Mouse (Mus musculus) heart, embryonic 10.5 days (tissue): ENCODE data around the gene Jpt1. TPM values are rescaled to one million over a fixed set of nuclear protein-coding genes. Genes with fewer than 3 reads are reported as not detected.
A peak's percentile ranks its signal among the peaks of the same experiment; 100 is the strongest.
"Not testable (repeated sequence)": the region's sequence is repeated elsewhere in the genome, so short reads cannot be mapped to it uniquely, and the experiment has no call there.

Experiments used
- DNase-seq: peaks from one replicate; pipeline ENCODE4 v3.0.0-alpha.2; 2017; ENCODE audit warnings: low spot score
- H3K27ac ChIP-seq: fragments of 300-500 bp; sonication (generic); 2 replicates; pipeline ENCODE4 v1.5.1; 2016; ENCODE audit warnings: mild to moderate bottlenecking
- H3K27me3 ChIP-seq: fragments of 300-500 bp; sonication (generic); 2 replicates; pipeline ENCODE4 v1.6.1; 2016; ENCODE audit warnings: mild to moderate bottlenecking; ENCODE audit not compliant: poor library complexity, insufficient read depth, severe bottlenecking
- H3K36me3 ChIP-seq: fragments of 300-500 bp; sonication (generic); 2 replicates; pipeline ENCODE4 v1.6.1; 2016; ENCODE audit warnings: mild to moderate bottlenecking, moderate library complexity
- H3K4me1 ChIP-seq: fragments of 300-500 bp; sonication (generic); 2 replicates; pipeline ENCODE4 v1.6.1; 2016; ENCODE audit warnings: mild to moderate bottlenecking
- H3K4me3 ChIP-seq: fragments of 300-500 bp; sonication (generic); 2 replicates; pipeline ENCODE4 v1.5.1; 2016; ENCODE audit warnings: mild to moderate bottlenecking, moderate library complexity
- H3K9me3 ChIP-seq: fragments of 300-500 bp; sonication (generic); 2 replicates; pipeline ENCODE4 v1.6.1; 2016; ENCODE audit warnings: mild to moderate bottlenecking, moderate library complexity
- WGBS: fragments of 180-500 bp; shearing (Covaris S2); methylation state at CpG from one replicate; pipeline ENCODE4 v1.1.7; 2016; 5-methylcytosine and 5-hydroxymethylcytosine counted together
- polyA plus RNA-seq: library from polyadenylated mRNA; unstranded; fragments of >200 nt; fragmentation: Nextera tagmentation; extraction: Ambion mirVana; gene quantifications from 2 replicates; pipeline ENCODE4 v1.2.1, GENCODE M21; 2016

The Jpt1 gene
- 451 and 471 TPM in 2 replicates for polyA plus RNA-seq

- Histone ChIP-seq H3K9me3 (no peaks in the 10 kb centered on the region), H3K4me1 (peaks cover 44% of the 10 kb centered on the region), H3K4me3 (peak within 1 kb of the TSS; percentile 98), H3K36me3 (no peaks in the 10 kb centered on the region; the same call in 1 of the 2 replicates), H3K27ac (peak within 1 kb of the TSS; percentile 95), H3K27me3 (no peaks in the 10 kb centered on the region)
- DNase-seq = peak; percentile 98
- WGBS = 0% methylated on average over 24 of the region's 24 CpGs
Observed at GRCm38 (mm10) chr11:115514238-115514663, at the start of gene Jpt1. Gene Jpt1, minus strand, starts transcription at chr11:115514387.

DNA sequence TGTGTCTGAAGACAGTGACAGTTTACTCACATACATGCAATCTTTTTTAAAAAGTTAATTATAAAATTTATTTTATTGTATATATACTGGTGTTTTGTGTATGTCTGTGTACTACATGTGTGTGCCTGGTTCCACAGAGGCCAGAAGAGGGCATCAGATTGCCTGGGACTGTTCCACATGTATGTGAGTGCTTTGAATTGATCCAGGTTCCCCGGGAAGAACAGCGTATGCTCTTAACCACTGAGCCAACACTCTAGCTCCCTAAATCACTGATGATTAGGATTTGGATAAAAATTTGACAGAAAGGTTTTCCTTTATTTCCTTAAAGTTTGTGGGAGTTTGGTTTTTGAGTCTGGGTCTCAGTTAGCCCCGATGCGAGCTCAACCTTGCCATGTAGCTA is 49.2 kb upstream of the Jpt1 start:
- Histone ChIP-seq H3K4me3 (peak overlapping the region; percentile 80), H3K4me1 (peaks cover 17% of the 10 kb centered on the region), H3K27ac (peak overlapping the region; percentile 99), H3K27me3 (no peaks in the 10 kb centered on the region), H3K36me3 (peaks cover 27% of the 10 kb centered on the region), H3K9me3 (no peaks in the 10 kb centered on the region)
- no peak for DNase-seq
- 43% methylated on average over 4 of the region's 4 CpGs for WGBS

- H3K27me3 ChIP-seq = no peaks in the 10 kb centered on the region
Observed at GRCm38 (mm10) chr11:115555717-115556116, 41.5 kb upstream of the Jpt1 start.

DNA sequence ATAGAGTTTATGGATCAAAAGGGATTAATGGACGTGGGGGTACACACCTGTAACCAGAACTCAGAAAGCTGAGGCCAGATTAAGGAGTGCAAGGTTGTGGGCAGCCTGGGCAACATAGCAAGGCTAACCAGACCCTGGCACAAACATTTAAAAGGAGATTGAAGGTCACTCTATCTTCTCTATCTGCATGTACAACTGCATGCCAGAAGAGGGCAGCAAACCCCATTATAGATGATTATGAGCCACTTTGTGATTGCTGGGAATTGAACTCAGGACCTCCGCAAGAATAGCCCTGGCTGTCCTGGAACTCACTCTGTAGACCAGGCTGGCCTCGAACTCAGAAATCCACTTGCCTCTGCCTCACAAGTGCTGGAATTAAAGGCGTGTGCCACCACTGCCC is 38.6 kb upstream of the Jpt1 start:
- Histone ChIP-seq H3K27ac (no peak overlapping the region), H3K27me3 (no peaks in the 10 kb centered on the region), H3K36me3 (no peaks in the 10 kb centered on the region), H3K4me1 (no peaks in the 10 kb centered on the region), H3K4me3 (no peak overlapping the region), H3K9me3 (no peaks in the 10 kb centered on the region)
- no peak for DNase-seq
- 57% methylated on average over 4 of the region's 4 CpGs for WGBS

More at GRCm38 (mm10) chr11:115555717-115556116, 41.5 kb upstream of the Jpt1 start:
- H3K36me3 ChIP-seq = no peaks in the 10 kb centered on the region
- H3K9me3 ChIP-seq = no peaks in the 10 kb centered on the region
- no peak overlapping the region for H3K4me3 ChIP-seq
- no peaks in the 10 kb centered on the region for H3K4me1 ChIP-seq
- H3K27ac ChIP-seq = no peak overlapping the region
- DNase-seq = no peak
- WGBS = 79% methylated on average over 17 of the region's 17 CpGs

- no peaks in the 10 kb centered on the region for H3K9me3 ChIP-seq
- WGBS = 72% methylated on average over 4 of the region's 4 CpGs
- H3K4me1 ChIP-seq = no peaks in the 10 kb centered on the region
- 0 out of 2 replicates have a peak, but pooled peaks cover 6% of the 10 kb centered on the region for H3K27me3 ChIP-seq
- H3K4me3 ChIP-seq = no peak overlapping the region
- H3K36me3 ChIP-seq = no peaks in the 10 kb centered on the region
- no peak for DNase-seq
- no peak overlapping the region for H3K27ac ChIP-seq
Observed at GRCm38 (mm10) chr11:115543571-115543970, 29.4 kb upstream of the Jpt1 start.

GRCm38 (mm10) chr11:115538045-115538444 is 23.9 kb upstream of the Jpt1 start:
- Histone ChIP-seq H3K4me3 (no peak overlapping the region), H3K4me1 (peaks cover 16% of the 10 kb centered on the region), H3K36me3 (peaks cover 12% of the 10 kb centered on the region), H3K27me3 (no peaks in the 10 kb centered on the region), H3K9me3 (no peaks in the 10 kb centered on the region), H3K27ac (no peak overlapping the region)
- DNase-seq = no peak
- 67% methylated on average over 2 of the region's 2 CpGs for WGBS

GRCm38 (mm10) chr11:115536856-115537568 is 22.8 kb upstream of the Jpt1 start:
- DNase-seq = no peak
- no peaks in the 10 kb centered on the region for H3K27me3 ChIP-seq
- WGBS = 84% methylated on average over 10 of the region's 10 CpGs
- H3K27ac ChIP-seq = peak overlapping the region; percentile 97
- no peaks in the 10 kb centered on the region for H3K9me3 ChIP-seq
- H3K4me3 ChIP-seq = peak overlapping the region; percentile 99
- peaks cover 23% of the 10 kb centered on the region for H3K36me3 ChIP-seq
- peaks cover 16% of the 10 kb centered on the region for H3K4me1 ChIP-seq

DNA sequence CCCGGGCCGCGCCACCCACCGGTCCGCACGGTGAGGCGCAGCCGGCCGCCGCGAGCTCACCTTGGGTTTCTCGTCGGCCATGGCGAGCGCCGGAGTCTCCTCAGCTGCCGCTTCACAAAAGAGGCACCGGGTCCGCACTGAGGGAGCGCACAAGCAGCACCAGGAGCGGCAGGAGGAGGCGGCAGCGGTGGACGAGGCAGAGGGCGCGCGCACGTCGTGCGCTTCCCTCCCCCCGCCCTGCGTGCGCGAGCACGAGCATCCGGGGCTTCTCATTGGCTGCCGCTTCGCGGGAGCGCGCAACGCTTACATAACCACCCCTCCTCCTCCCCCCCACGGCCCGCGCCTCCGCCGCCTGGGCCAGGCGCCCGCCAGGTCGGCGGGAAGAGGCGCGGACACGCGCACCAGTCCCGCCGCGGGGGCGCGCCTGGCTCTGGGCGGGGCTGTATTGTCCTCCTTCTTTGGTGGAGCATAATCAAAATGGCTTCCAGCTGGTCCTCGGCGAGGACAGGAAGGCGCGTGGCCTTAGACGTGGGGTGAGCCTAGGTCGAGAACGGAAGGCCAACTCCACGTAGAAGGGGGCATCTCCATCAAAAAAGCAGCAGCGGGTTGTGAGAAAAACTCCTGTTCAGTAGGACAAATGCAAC is 22.0 kb upstream of the Jpt1 start, which contains the start of gene Sumo2:
Sumo2 (minus strand) TSS at position 239 of the 644 bp plus-strand sequence.
- DNase-seq = peak; percentile 96
- H3K9me3 ChIP-seq = no peaks in the 10 kb centered on the region
- no peaks in the 10 kb centered on the region for H3K27me3 ChIP-seq
- H3K27ac ChIP-seq = peak within 1 kb of the TSS; percentile 97
- H3K36me3 ChIP-seq = peaks cover 31% of the 10 kb centered on the region
- WGBS = 2% methylated on average over 64 of the region's 70 CpGs
- peaks cover 16% of the 10 kb centered on the region for H3K4me1 ChIP-seq
- H3K4me3 ChIP-seq = peak within 1 kb of the TSS; percentile 99

DNA sequence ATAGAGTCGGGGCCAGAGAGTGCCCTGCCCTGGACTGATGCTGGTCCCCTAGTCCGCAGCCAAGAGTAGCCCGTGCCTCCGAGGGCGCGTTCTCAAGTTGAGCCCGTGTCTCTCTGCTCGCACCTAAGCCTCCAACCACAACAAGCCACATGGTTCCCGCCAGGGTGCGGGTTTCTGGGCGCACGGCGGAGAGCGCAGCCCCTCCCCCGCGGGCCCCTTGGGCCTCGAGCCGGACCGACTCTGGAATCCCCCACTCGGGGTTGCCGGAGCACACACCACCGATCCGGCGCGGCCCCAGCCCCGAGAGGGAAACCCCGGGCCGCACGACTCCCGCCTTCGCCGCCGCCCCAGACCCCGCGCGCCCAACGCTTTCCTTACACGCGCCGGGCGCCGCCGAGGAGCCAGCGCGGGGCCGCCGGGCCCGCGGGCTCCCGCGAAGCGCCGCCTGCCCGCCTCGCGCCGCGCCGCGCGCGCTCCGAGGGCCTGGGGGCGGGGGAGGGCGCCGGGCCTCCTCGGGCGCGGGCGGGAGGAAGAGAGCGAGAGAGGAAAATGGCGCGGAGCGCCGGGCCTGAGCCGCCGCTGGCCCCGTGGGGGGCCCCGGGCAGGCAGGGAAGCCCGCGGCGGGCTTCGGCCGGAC is 21.3 kb upstream of the Jpt1 start:
- no peaks in the 10 kb centered on the region for H3K9me3 ChIP-seq
- no peaks in the 10 kb centered on the region for H3K27me3 ChIP-seq
- H3K4me3 ChIP-seq = peak overlapping the region; percentile 99
- under 1% methylated on average over 83 of the region's 84 CpGs for WGBS
- peak; percentile 85 for DNase-seq
- H3K36me3 ChIP-seq = peaks cover 33% of the 10 kb centered on the region
- H3K4me1 ChIP-seq = peaks cover 16% of the 10 kb centered on the region
- peak overlapping the region; percentile 97 for H3K27ac ChIP-seq

DNA sequence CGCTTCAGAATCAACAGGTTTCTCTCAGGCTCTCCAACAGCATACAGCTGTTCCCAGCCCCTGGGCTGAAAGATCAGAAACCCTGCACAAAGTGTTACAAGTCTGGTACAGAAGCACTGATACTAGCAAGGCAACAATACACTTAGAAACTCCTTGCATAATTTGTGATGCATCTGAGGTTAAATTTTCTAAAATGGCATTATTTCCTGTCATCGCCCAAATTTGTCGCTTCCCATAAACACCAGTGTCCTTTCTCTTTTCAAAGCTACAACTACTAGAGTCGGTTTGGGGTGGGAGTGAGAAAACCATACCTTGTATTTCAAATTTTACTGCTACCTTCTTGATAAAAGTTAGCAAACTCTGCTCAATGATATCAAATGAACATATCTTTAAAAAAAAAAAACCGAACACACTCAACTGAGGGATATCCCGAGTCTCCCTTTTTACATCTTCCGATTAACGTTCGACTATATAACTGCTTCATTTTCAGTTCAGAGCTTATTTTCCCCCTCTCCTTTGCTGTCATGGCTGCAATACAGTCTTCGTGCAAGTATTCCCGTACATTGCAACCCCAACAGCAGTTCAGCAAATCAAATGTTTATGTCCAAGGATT is 20.7 kb upstream of the Jpt1 start:
- no peak for DNase-seq
- peak overlapping the region; percentile 97 for H3K27ac ChIP-seq
- WGBS = 7% methylated on average over 11 of the region's 11 CpGs
- H3K4me1 ChIP-seq = peaks cover 16% of the 10 kb centered on the region
- peaks cover 40% of the 10 kb centered on the region for H3K36me3 ChIP-seq
- no peaks in the 10 kb centered on the region for H3K9me3 ChIP-seq
- H3K27me3 ChIP-seq = no peaks in the 10 kb centered on the region
- peak overlapping the region; percentile 99 for H3K4me3 ChIP-seq

GRCm38 (mm10) chr11:115526446-115526845 is 12.3 kb upstream of the Jpt1 start:
- not testable (repeated sequence) for H3K27ac ChIP-seq, H3K4me3 ChIP-seq, H3K4me1 ChIP-seq, H3K9me3 ChIP-seq, DNase-seq, H3K27me3 ChIP-seq
- H3K36me3 ChIP-seq = peaks cover 82% of the 10 kb centered on the region
- WGBS = 86% methylated on average over 3 of the region's 3 CpGs

DNA sequence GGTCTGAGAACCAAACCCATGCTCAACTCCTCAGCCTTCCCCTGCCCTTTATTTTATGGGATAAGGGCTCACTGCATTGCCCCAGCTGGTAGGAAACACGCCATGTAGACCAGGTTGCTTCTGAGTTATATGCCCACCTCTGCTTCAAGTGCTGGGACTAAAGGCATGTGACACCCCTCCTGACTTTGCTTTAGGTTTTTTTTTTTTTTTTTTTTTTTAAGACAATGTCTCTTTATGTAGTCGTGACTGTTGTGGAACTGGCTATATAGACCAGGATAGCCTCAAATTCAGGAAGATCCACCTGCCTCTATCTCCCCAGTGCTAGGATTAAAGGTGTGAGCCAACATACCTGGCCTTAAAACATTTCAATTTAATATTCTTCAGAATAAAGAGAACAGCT is 8.5 kb upstream of the Jpt1 start:
- DNase-seq = peak; percentile 48
- Histone ChIP-seq H3K36me3 (peaks cover 52% of the 10 kb centered on the region), H3K4me3 (no peak overlapping the region), H3K27ac (no peak overlapping the region), H3K27me3 (no peaks in the 10 kb centered on the region), H3K4me1 (peaks cover 4% of the 10 kb centered on the region; the same call in 1 of the 2 replicates), H3K9me3 (no peaks in the 10 kb centered on the region)
- 80% methylated on average over 2 of the region's 2 CpGs for WGBS
